Mouse (Mus musculus): ENCODE measurements around the gene Tln2. TPM values are rescaled to one million over a fixed set of nuclear protein-coding genes. Genes with fewer than 3 reads are reported as not detected.

The Tln2 gene
- total and polyA plus RNA-seq, 2 experiments from 2014 or later = 59.3 to 71.1 TPM

DNA sequence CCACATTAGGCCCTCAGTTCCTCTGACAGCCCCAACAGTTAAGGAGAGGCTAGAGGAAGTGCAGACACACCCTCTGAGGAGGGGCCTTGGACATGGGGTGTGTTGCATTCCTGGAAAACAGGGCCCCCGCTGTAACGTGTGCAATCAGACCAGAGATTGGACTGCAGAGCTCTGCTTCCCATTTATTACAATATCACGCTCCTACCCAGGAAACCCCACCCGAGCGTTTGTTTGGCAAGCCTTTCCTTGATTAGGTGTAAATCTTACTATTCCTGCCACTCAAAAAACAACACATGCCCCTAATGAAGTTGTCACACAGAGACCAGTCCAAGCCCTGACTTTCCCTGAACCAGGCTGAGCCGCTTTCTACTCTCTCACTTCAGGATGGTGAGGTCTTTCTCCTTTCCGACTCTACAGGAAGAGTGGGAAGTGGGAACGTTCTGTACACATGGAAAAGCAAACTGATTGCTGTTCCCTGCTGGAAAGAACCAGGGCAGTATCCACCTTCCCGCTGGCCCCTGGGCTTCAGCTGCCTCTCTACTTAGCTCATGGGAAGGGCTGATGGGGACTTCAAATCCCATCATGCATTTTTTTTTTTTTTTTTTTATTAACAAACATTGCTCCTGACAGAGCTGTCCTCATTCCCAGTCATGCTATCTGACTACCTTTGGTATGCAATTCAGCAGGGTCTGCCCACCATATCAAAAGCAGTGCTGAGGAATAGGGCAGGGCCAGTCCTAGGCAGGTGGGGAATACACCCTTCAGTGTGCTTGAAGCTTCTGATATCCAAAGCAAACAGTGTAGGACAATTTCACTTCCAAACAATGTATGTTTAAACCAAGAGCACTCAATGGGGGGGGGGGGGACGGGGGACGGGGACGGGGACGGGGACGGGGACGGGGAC is 74.1 kb downstream of the Tln2 start:
- Histone ChIP-seq H3K4me1 (ENCODE audit: insufficient read depth, low read length) (no peaks in the 10 kb centered on the region), H3K4me2 (ENCODE audit: low read depth, low read length) (no peak overlapping the region), H3K9me3 (ENCODE audit: low read length) (no peaks in the 10 kb centered on the region), H3K27ac (no peak overlapping the region), H3K27me3 (ENCODE audit: insufficient read depth, low read length) (no peaks in the 10 kb centered on the region), H3K36me3 (ENCODE audit: insufficient read depth, low read length) (no peaks in the 10 kb centered on the region), H3K4me3 (ENCODE audit: low read length) (no peak overlapping the region), H3K9ac (replicated peaks; ENCODE audit: low read length) (no peak overlapping the region)
- DNase-seq (ENCODE audit: low spot score) (no peak), ATAC-seq (no peak)
- 81% methylated on average over 15 of the region's 15 CpGs for WGBS
- TF ChIP-seq CTCF (IDR thresholded peaks at IDR 0.05; ENCODE audit: low read depth) = no peak

DNA sequence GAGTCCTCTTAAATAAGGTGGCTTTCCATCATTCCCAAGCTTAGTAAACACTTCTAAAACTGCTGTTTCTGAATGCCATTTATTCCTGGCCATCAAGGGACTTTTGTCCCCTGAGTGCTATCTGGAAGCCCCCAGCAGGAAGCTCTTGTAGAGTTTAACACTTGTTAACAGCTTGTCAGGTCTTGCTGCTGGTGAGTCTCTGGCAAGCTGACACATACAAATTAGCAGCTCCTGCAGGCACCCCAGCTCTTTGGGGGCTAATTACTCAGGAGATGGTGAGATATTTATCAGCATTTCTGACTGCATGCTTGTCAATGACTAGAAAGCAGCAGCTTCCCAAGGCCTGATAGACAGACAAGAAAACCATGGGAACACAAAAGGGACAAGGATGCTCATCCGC is 77.2 kb downstream of the Tln2 start:
- Histone ChIP-seq H3K4me1 (ENCODE audit: insufficient read depth, low read length) (no peaks in the 10 kb centered on the region), H3K9ac (replicated peaks; ENCODE audit: low read length) (no peak overlapping the region), H3K36me3 (ENCODE audit: insufficient read depth, low read length) (no peaks in the 10 kb centered on the region), H3K27ac (no peak overlapping the region), H3K9me3 (ENCODE audit: low read length) (no peaks in the 10 kb centered on the region), H3K27me3 (ENCODE audit: insufficient read depth, low read length) (no peaks in the 10 kb centered on the region), H3K4me3 (ENCODE audit: low read length) (no peak overlapping the region), H3K4me2 (ENCODE audit: low read depth, low read length) (no peak overlapping the region)
- no peak for TF ChIP-seq CTCF (IDR thresholded peaks at IDR 0.05; ENCODE audit: low read depth)
- DNase-seq (ENCODE audit: low spot score) = no peak
- WGBS = 62% methylated on average over 1 of the region's 1 CpGs
- no peak for ATAC-seq

DNA sequence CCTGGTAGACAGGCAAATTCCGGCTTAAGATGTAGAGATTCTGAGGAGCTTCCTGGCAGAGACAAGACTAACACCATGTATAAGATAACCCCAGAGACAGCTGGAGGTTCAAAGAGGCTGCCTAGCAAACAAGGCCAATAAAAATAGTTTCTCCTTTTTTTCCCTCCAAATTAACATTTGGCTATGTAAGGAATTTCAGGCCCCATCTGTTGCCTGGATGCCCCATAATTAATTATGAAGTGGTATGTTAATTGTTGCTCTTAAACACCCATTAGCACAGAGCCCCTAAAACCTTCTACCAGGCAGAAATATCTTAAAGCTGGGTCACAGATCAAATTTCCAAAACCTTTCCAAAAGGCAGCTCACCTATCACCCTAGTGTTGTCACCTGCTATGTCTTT is 77.7 kb downstream of the Tln2 start:
- Histone ChIP-seq H3K4me3 (ENCODE audit: low read length) (no peak overlapping the region), H3K4me2 (ENCODE audit: low read depth, low read length) (no peak overlapping the region), H3K27me3 (ENCODE audit: insufficient read depth, low read length) (no peaks in the 10 kb centered on the region), H3K9ac (replicated peaks; ENCODE audit: low read length) (no peak overlapping the region), H3K4me1 (ENCODE audit: insufficient read depth, low read length) (no peaks in the 10 kb centered on the region), H3K27ac (no peak overlapping the region), H3K36me3 (ENCODE audit: insufficient read depth, low read length) (no peaks in the 10 kb centered on the region), H3K9me3 (ENCODE audit: low read length) (no peaks in the 10 kb centered on the region)
- DNase-seq (ENCODE audit: low spot score) (no peak), ATAC-seq (no peak)
- no peak for TF ChIP-seq CTCF (IDR thresholded peaks at IDR 0.05; ENCODE audit: low read depth)
- WGBS = 73% methylated on average over 1 of the region's 1 CpGs

DNA sequence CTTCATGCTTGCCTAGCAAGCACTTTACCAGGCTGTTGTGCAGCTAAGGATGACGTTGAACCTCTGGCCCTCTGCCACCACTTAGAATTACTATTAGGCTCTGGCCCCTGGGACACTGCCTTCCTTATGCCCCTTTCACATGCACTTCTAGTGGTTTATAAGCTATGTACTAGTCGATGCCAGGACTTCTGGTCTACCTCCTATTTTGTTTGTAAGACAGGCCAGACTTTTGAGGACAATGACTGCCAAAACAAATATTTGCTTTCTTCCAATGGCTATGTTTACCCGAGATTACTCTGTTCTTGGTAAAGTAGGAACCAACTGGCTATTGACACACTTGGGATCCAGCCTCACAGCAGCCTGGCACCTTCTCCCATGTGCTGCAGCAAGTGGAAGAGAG is 82.1 kb downstream of the Tln2 start:
- Histone ChIP-seq H3K27me3 (ENCODE audit: insufficient read depth, low read length) (no peaks in the 10 kb centered on the region), H3K4me2 (ENCODE audit: low read depth, low read length) (no peak overlapping the region), H3K36me3 (ENCODE audit: insufficient read depth, low read length) (no peaks in the 10 kb centered on the region), H3K4me1 (ENCODE audit: insufficient read depth, low read length) (no peaks in the 10 kb centered on the region), H3K9ac (replicated peaks; ENCODE audit: low read length) (no peak overlapping the region), H3K9me3 (ENCODE audit: low read length) (no peaks in the 10 kb centered on the region), H3K27ac (no peak overlapping the region), H3K4me3 (ENCODE audit: low read length) (no peak overlapping the region)
- no peak for ATAC-seq
- no peak for TF ChIP-seq CTCF (IDR thresholded peaks at IDR 0.05; ENCODE audit: low read depth)
- 76% methylated on average over 3 of the region's 3 CpGs for WGBS
- DNase-seq (ENCODE audit: low spot score) = no peak

DNA sequence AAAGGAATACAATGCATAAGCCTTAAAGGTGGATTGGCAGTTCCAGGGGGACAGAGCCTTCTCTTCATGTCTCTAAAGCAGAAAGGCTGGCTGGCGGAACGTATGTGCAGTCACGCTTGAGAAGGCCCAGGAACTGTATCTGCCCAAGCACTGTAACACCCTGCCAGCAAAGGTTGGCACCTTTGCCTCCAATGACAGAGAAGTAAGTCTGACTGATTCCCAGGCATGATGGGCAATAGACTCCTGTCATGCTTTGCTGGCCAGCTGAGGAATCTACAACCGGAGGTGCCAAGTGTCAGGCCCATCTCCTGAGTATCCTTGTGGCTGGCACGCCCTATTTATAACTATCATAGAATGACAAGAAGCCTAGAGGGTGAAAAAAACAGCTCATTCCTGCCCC is 83.3 kb downstream of the Tln2 start:
- Histone ChIP-seq H3K36me3 (ENCODE audit: insufficient read depth, low read length) (no peaks in the 10 kb centered on the region), H3K27ac (no peak overlapping the region), H3K4me2 (ENCODE audit: low read depth, low read length) (no peak overlapping the region), H3K9me3 (ENCODE audit: low read length) (no peaks in the 10 kb centered on the region), H3K4me3 (ENCODE audit: low read length) (no peak overlapping the region), H3K4me1 (ENCODE audit: insufficient read depth, low read length) (no peaks in the 10 kb centered on the region), H3K9ac (replicated peaks; ENCODE audit: low read length) (no peak overlapping the region), H3K27me3 (ENCODE audit: insufficient read depth, low read length) (no peaks in the 10 kb centered on the region)
- ATAC-seq (no peak), DNase-seq (ENCODE audit: low spot score) (no peak)
- WGBS = 84% methylated on average over 5 of the region's 5 CpGs
- TF ChIP-seq CTCF (IDR thresholded peaks at IDR 0.05; ENCODE audit: low read depth) = no peak

DNA sequence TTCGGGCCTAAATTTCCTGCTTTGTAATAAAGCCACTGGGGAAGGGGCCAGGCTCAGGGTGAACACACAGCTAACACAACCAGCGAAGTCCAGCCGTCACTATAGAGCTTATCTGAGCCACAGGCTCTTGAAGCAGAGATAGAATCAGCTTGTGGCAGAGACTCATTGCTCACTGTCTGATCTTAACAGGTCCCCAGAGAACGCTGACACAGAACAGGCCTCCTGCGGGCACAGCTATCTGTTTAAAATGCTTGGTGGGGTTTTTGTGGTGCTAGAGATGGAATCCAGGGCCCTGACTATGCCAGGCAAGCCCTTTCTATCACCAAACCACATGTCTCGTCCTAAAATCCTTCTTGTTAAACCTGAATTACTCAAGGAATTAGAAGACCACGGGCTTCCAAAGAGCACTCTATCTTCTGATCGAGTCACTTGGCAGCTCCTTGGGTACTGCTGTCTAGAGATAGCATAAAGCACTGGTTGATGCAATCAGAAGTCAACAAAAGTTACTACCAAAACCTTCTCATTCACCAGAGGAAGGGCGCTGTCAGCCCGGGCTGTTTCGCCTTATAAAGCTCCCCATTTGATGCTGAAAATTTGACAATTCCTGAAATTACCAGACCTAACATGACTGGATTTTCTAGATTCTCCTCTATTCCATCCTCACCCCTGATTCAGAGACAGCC is 95.9 kb downstream of the Tln2 start:
- no peaks in the 10 kb centered on the region for H3K27me3 ChIP-seq (ENCODE audit: insufficient read depth, low read length)
- no peaks in the 10 kb centered on the region for H3K36me3 ChIP-seq (ENCODE audit: insufficient read depth, low read length)
- H3K9ac ChIP-seq (replicated peaks; ENCODE audit: low read length) = no peak overlapping the region
- ATAC-seq = no peak
- H3K27ac ChIP-seq = no peak overlapping the region
- no peaks in the 10 kb centered on the region for H3K4me1 ChIP-seq (ENCODE audit: insufficient read depth, low read length)
- no peak for DNase-seq (ENCODE audit: low spot score)
- no peaks in the 10 kb centered on the region for H3K9me3 ChIP-seq (ENCODE audit: low read length)
- no peak for TF ChIP-seq CTCF (IDR thresholded peaks at IDR 0.05; ENCODE audit: low read depth)
- WGBS = 76% methylated on average over 11 of the region's 11 CpGs
- H3K4me2 ChIP-seq (ENCODE audit: low read depth, low read length) = no peak overlapping the region
- no peak overlapping the region for H3K4me3 ChIP-seq (ENCODE audit: low read length)

DNA sequence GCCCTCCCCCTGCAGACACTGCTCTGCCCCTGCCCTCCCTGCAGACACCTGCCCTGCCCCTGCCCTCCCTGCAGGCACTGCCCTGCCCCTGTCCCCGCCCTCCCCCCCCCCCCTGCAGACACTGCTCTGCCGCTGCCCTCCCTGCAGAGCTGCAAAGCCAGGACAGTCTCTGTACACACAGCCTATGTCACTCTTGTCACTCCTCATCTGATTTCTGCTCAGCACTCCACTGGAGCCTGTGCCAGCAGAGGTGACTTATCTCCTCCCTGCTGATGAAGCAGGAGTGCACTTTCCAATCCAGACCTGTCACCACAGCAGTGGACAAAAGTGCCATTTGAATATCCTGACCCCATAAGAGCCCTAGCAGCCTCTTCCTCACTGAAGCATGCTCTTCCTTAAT is 118.0 kb downstream of the Tln2 start:
- Histone ChIP-seq H3K4me3 (ENCODE audit: low read length) (no peak overlapping the region), H3K4me1 (ENCODE audit: insufficient read depth, low read length) (0 out of 2 replicates have a peak, but pooled peaks cover 4% of the 10 kb centered on the region), H3K36me3 (ENCODE audit: insufficient read depth, low read length) (no peaks in the 10 kb centered on the region), H3K4me2 (ENCODE audit: low read depth, low read length) (no peak overlapping the region), H3K27ac (peak overlapping the region; percentile 32; the same call in 1 of the 2 replicates), H3K9me3 (ENCODE audit: low read length) (no peaks in the 10 kb centered on the region), H3K9ac (replicated peaks; ENCODE audit: low read length) (no peak overlapping the region), H3K27me3 (ENCODE audit: insufficient read depth, low read length) (no peaks in the 10 kb centered on the region)
- 10% methylated on average over 1 of the region's 2 CpGs for WGBS
- ATAC-seq (no peak), DNase-seq (ENCODE audit: low spot score) (no peak)
- TF ChIP-seq CTCF (IDR thresholded peaks at IDR 0.05; ENCODE audit: low read depth) = no peak

Data from hindbrain, postnatal 0 days (tissue).